Mouse (Mus musculus): Measurements from ENCODE around the gene Trpm2. TPM values are rescaled to one million over a fixed set of nuclear protein-coding genes. Genes with fewer than 3 reads are reported as not detected.

Gene Trpm2
- polyA plus RNA-seq, 1 experiment from 2014 or later = 0.66 TPM

DNA sequence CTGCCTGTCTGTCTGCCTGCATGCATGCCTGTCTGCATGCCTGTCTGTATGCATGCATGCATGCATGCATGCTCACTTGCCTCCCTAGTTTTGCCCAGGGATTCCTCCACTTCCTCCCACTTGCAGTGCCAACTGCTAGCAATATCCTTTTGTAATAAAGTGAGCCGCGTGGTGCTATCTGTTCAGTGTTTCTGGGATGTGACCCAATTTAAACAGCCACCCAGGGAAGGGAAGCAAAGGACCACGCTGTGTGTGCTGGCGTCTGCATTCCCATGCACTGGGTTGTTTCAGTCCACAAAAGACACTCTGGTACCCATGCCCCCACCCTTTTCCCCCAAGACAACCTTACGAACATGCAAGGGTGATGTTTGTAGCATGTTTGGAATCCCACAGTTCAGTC is 49.4 kb downstream of the Trpm2 start:
- Histone ChIP-seq H3K4me1 (replicated peaks; ENCODE audit: control insufficient read depth, insufficient read depth, low read length) (no peaks in the 10 kb centered on the region), H3K4me3 (ENCODE audit: low read depth, low read length) (no peak overlapping the region), H3K27me3 (replicated peaks; ENCODE audit: control insufficient read depth, insufficient read depth, low read length) (no peaks in the 10 kb centered on the region), H3K4me2 (replicated peaks; ENCODE audit: low read depth) (no peak overlapping the region), H3K36me3 (ENCODE audit: control insufficient read depth, insufficient read depth) (no peaks in the 10 kb centered on the region), H3K27ac (ENCODE audit: low read depth, low read length) (no peak overlapping the region), H3K9me3 (ENCODE audit: control insufficient read depth) (no peaks in the 10 kb centered on the region), H3K9ac (ENCODE audit: low read depth, low read length) (no peak overlapping the region)
- TF ChIP-seq CTCF (IDR thresholded peaks at IDR 0.05; ENCODE audit: low read depth) = no peak
- 79% methylated on average over 5 of the region's 5 CpGs for WGBS
- no peak for ATAC-seq

DNA sequence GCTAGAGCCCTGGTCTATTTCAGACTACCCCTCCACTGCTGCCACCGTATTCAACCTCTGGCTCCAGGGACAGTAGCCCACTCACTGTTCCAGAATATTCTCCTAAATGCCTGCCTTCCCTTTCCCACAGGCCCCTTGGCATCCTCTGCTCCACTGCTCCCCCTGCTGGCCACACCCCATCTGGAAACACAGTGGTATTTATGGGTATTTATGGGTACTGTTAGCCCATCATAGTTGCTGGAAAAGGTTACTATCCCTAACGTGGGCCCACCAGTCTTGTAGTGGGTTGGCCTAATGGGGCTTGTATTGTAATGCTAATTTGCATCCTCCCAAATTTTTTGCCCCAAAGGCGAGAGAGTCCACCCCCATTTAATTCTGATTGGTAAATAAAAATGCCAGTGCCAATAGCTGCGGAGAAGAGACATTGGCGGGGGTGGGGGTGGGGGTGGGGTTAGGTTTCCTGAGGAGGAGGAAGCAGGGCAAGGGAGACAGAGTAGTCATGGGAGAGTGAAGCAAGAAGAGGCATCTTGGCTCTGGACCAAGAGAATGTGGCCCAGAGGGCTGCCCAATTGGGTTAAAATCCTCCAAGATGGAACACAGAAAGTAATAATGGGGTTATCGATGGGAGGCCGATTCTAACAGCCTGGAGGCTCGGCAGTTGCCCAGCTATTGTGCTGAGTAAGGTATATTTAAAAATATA is 53.6 kb downstream of the Trpm2 start:
- H3K27ac ChIP-seq (ENCODE audit: low read depth, low read length) = no peak overlapping the region
- H3K36me3 ChIP-seq (ENCODE audit: control insufficient read depth, insufficient read depth) = no peaks in the 10 kb centered on the region
- WGBS = 73% methylated on average over 8 of the region's 8 CpGs
- no peak for ATAC-seq
- no peaks in the 10 kb centered on the region for H3K9me3 ChIP-seq (ENCODE audit: control insufficient read depth)
- no peaks in the 10 kb centered on the region for H3K27me3 ChIP-seq (replicated peaks; ENCODE audit: control insufficient read depth, insufficient read depth, low read length)
- peak; percentile 86 for TF ChIP-seq CTCF (IDR thresholded peaks at IDR 0.05; ENCODE audit: low read depth)
- no peak overlapping the region for H3K4me3 ChIP-seq (ENCODE audit: low read depth, low read length)
- H3K9ac ChIP-seq (ENCODE audit: low read depth, low read length) = no peak overlapping the region
- no peak overlapping the region for H3K4me2 ChIP-seq (replicated peaks; ENCODE audit: low read depth)
- H3K4me1 ChIP-seq (replicated peaks; ENCODE audit: control insufficient read depth, insufficient read depth, low read length) = no peaks in the 10 kb centered on the region

DNA sequence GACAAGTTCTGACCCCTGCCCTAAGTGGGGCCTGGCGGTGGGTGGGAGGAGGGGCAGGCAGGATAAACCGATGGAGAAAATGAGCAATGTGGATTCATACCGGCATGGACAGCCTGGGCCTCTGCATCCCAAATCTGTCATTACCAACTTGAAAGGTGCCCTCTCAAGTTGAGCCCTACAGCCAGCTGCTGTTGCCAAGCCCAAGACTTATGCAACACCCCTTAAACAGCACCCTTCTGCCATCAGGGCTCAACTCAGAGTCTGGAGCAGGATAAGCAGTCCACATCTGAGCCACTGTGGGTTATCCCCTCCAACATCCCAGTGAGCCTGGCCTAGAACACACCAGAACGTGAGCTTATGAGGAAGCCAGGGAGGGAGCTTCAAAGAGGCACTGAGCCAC is 57.1 kb downstream of the Trpm2 start:
- ATAC-seq = no peak
- no peak overlapping the region for H3K9ac ChIP-seq (ENCODE audit: low read depth, low read length)
- no peak overlapping the region for H3K4me2 ChIP-seq (replicated peaks; ENCODE audit: low read depth)
- H3K27ac ChIP-seq (ENCODE audit: low read depth, low read length) = no peak overlapping the region
- H3K27me3 ChIP-seq (replicated peaks; ENCODE audit: control insufficient read depth, insufficient read depth, low read length) = no peaks in the 10 kb centered on the region
- H3K36me3 ChIP-seq (ENCODE audit: control insufficient read depth, insufficient read depth) = no peaks in the 10 kb centered on the region
- no peak for TF ChIP-seq CTCF (IDR thresholded peaks at IDR 0.05; ENCODE audit: low read depth)
- H3K9me3 ChIP-seq (ENCODE audit: control insufficient read depth) = no peaks in the 10 kb centered on the region
- no peaks in the 10 kb centered on the region for H3K4me1 ChIP-seq (replicated peaks; ENCODE audit: control insufficient read depth, insufficient read depth, low read length)
- no peak overlapping the region for H3K4me3 ChIP-seq (ENCODE audit: low read depth, low read length)
- 65% methylated on average over 4 of the region's 4 CpGs for WGBS

DNA sequence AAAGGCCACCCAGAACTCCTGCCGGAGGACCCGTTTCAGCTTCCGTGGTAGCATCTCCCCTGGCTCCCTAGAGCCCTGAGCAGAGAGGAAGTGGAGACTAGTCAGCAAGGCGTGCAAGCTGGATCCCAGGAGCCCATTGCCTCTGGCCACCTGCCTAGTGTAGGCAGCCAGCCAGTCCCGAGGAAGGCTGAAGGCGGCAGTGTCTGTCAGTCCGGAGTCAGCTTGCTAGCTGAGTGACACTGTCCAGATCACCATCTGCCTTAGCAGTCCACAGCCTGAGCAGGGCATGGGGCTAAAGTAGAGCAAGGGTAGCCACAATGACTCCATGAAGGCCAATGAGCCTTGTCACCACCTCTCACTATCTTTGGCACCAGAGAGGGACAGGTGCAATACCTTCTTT is 57.8 kb downstream of the Trpm2 start:
- Histone ChIP-seq H3K27me3 (replicated peaks; ENCODE audit: control insufficient read depth, insufficient read depth, low read length) (no peaks in the 10 kb centered on the region), H3K4me3 (ENCODE audit: low read depth, low read length) (no peak overlapping the region), H3K27ac (ENCODE audit: low read depth, low read length) (no peak overlapping the region), H3K4me1 (replicated peaks; ENCODE audit: control insufficient read depth, insufficient read depth, low read length) (no peaks in the 10 kb centered on the region), H3K36me3 (ENCODE audit: control insufficient read depth, insufficient read depth) (no peaks in the 10 kb centered on the region), H3K4me2 (replicated peaks; ENCODE audit: low read depth) (no peak overlapping the region), H3K9me3 (ENCODE audit: control insufficient read depth) (no peaks in the 10 kb centered on the region), H3K9ac (ENCODE audit: low read depth, low read length) (no peak overlapping the region)
- ATAC-seq = no peak
- no peak for TF ChIP-seq CTCF (IDR thresholded peaks at IDR 0.05; ENCODE audit: low read depth)
- WGBS = 52% methylated on average over 7 of the region's 7 CpGs

DNA sequence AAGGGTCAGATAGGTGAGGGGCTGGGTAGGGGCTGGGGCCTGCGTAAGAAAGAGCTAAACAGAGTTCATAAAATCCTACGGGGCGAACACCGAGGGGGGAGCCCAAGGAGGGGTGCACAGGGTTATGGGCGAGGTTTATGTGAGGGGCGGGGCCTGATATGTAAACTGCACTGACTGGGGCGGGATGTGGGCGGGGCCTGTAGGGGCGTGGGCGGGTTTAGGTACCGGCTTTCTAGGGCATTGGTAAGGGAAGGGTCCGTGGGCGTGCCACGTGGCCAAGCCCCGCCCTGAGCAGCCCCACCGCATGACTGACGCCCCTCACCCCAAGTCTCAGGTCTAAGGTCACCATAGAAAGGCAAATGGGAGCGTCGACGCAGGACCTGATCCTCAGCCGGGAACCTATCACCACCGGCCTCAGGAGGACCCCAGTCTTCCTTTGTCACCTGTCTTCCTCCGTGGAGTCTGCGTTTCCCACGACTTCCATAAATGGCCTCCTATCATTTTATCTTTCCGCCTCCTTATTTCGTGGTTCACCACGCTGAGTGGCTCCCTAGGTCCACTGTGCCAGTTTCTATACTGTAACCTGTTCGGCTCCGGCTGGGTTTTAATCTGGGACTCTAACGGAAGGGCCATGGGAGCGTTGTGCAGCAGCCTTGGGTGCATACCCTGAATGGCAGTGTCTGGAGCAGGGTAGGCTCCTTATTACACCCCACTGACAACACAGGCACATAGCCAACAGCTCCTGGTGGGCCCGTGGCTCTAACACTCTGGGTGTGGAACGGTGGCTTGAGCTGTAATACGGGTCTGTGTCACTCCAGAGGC is 67.3 kb downstream of the Trpm2 start:
- TF ChIP-seq CTCF (IDR thresholded peaks at IDR 0.05; ENCODE audit: low read depth) = no peak
- H3K27me3 ChIP-seq (replicated peaks; ENCODE audit: control insufficient read depth, insufficient read depth, low read length) = no peaks in the 10 kb centered on the region
- ATAC-seq = peak; percentile 68
- WGBS = 5% methylated on average over 35 of the region's 35 CpGs
- H3K4me1 ChIP-seq (replicated peaks; ENCODE audit: control insufficient read depth, insufficient read depth, low read length) = 0 out of 2 replicates have a peak, but pooled peaks cover 6% of the 10 kb centered on the region
- H3K9ac ChIP-seq (ENCODE audit: low read depth, low read length) = no peak overlapping the region
- H3K9me3 ChIP-seq (ENCODE audit: control insufficient read depth) = no peaks in the 10 kb centered on the region
- peak overlapping the region; percentile 92 for H3K4me2 ChIP-seq (replicated peaks; ENCODE audit: low read depth)
- peak overlapping the region; percentile 58 for H3K4me3 ChIP-seq (ENCODE audit: low read depth, low read length)
- H3K27ac ChIP-seq (ENCODE audit: low read depth, low read length) = no peak overlapping the region
- H3K36me3 ChIP-seq (ENCODE audit: control insufficient read depth, insufficient read depth) = no peaks in the 10 kb centered on the region

DNA sequence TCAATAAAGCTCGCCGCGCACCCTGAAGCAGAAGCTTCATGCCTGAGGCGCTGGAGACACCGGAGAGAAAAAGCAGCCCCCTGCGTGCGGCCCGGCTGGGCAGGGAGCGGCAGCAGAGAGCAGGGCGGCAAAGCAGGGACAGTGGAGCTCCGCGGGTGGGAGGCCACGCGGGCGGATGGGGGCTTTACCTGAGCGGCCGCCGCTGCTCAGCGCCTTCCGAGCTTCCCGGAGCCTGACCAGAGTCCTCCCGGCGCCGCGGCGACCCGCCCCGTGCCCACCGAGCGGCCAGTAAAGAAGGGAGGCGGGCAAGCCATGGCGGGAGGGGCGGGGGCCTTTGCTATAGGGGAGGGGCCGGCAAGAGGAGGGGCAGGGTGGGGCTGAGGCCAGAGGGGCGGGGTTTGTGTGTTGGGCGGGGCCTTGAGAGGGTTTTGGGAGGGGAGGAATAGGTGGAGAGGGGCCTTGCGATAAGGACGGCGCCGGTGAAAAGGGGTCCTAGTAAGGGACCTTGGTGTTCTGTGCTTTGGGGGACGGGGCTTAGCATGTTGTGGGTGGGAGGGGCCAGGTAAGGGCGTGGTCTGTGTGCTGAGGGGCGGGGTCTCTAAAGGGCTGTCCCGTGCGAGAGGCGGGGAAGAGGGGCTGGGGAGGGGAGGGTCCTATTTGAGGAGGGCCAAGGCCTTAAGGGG is 68.0 kb downstream of the Trpm2 start, which contains the start of gene Lrrc3:
Gene Lrrc3, minus strand, starts transcription at position 326 of the 683 bp plus-strand sequence.
- H3K4me2 ChIP-seq (replicated peaks; ENCODE audit: low read depth) = peak within 1 kb of the TSS; percentile 92
- 2% methylated on average over 46 of the region's 46 CpGs for WGBS
- no peaks in the 10 kb centered on the region for H3K9me3 ChIP-seq (ENCODE audit: control insufficient read depth)
- peak; percentile 59 for TF ChIP-seq CTCF (IDR thresholded peaks at IDR 0.05; ENCODE audit: low read depth)
- no peak within 1 kb of the TSS for H3K27ac ChIP-seq (ENCODE audit: low read depth, low read length)
- no peaks in the 10 kb centered on the region for H3K36me3 ChIP-seq (ENCODE audit: control insufficient read depth, insufficient read depth)
- no peaks in the 10 kb centered on the region for H3K27me3 ChIP-seq (replicated peaks; ENCODE audit: control insufficient read depth, insufficient read depth, low read length)
- peak; percentile 72 for ATAC-seq
- 0 out of 2 replicates have a peak, but pooled peaks cover 6% of the 10 kb centered on the region for H3K4me1 ChIP-seq (replicated peaks; ENCODE audit: control insufficient read depth, insufficient read depth, low read length)
- peak within 1 kb of the TSS; percentile 50; the same call in 1 of the 2 replicates for H3K9ac ChIP-seq (ENCODE audit: low read depth, low read length)
- peak within 1 kb of the TSS; percentile 58 for H3K4me3 ChIP-seq (ENCODE audit: low read depth, low read length)
